Mouse (Mus musculus) C2C12 (cell line): ENCODE measurements at regions not wholly inside any gene's neighbourhood (a gene's known extent, or its start where the extent isn't known, plus 50 kb on each side); places are given as distances from the start of the nearest gene placed in this dataset.
A peak's percentile ranks its signal among the peaks of the same experiment; 100 is the strongest.

ENCODE experiments used
- H3K27me3 ChIP-seq: one replicate; pipeline ENCODE4 v1.6.1; 2011; ENCODE audit not compliant: control insufficient read depth, insufficient read depth, insufficient read length
- H3K36me3 ChIP-seq: one replicate; pipeline ENCODE4 v1.6.1; 2011; ENCODE audit not compliant: control insufficient read depth, insufficient read depth
- H3K4me3 ChIP-seq: one replicate; pipeline ENCODE4 v1.5.1; 2011; ENCODE audit warnings: mild to moderate bottlenecking, control low read depth; ENCODE audit not compliant: poor library complexity, insufficient read depth, severe bottlenecking
- H3K79me2 ChIP-seq: one replicate; pipeline ENCODE4 v1.6.1; 2011; ENCODE audit not compliant: control insufficient read depth, insufficient read depth
- H3K79me3 ChIP-seq: one replicate; pipeline ENCODE4 v1.6.1; 2011; ENCODE audit warnings: low read depth, control low read depth
- H3ac ChIP-seq: one replicate; pipeline ENCODE3; 2011; ENCODE audit warnings: low read depth; ENCODE audit not compliant: control insufficient read depth, insufficient read length
- CEBPB ChIP-seq: IDR thresholded peaks from one replicate; pipeline ENCODE4 v1.6.1; 2011; ENCODE audit warnings: low read depth, mild to moderate bottlenecking, control low read depth, moderate library complexity
- USF1 ChIP-seq: IDR thresholded peaks from one replicate; pipeline ENCODE4 v1.6.1; 2011; ENCODE audit warnings: low read depth, mild to moderate bottlenecking, control low read depth, moderate library complexity

DNA sequence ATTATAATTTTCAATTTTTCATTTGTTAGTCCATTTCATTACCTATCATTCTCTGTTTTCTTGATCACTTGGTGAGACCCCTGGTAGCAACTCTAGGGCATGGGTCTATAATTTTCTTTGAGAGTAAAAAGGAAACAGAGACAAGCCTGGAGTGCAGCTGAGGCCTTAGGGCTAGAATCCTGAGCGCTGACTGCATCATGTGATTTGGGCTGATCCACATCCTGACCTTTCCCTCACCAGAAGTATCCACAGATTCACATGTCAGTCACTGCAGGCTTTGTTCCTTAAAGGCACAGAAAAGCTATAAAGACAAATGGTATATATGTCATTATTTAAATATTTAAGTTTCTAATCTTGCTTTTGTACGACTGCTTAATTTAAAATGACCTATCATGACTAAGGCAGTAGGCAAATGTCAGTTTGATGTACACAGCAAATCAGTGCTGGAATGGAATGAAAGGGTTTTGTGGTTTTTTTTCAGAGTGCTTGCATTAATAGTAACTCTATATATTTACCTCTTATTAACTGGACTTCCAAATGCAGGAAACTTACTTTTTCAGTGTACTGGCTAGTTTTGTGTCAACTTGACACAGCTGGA is 51.4 kb upstream of the Ugp2 start:
- Histone ChIP-seq H3ac (no peak overlapping the region), H3K4me3 (no peak overlapping the region), H3K79me2 (no peaks in the 10 kb centered on the region), H3K79me3 (no peaks in the 10 kb centered on the region), H3K27me3 (no peaks in the 10 kb centered on the region), H3K36me3 (no peaks in the 10 kb centered on the region)
- TF ChIP-seq CEBPB, result no peak
- peak; percentile 21 for TF ChIP-seq USF1
